Mouse (Mus musculus) left cerebral cortex, postnatal 14 days (tissue): ENCODE measurements around the gene Grin3b. TPM values are rescaled to one million over a fixed set of nuclear protein-coding genes. Genes with fewer than 3 reads are reported as not detected.

Experiments
- DNase-seq, 2 experiments: peaks; one replicate each; pipeline ENCODE4 v3.0.0; 2021 to 2022; ENCODE audit warnings: low spot score in 2 of 2, mixed read lengths in 1 of 2
- intact Hi-C: fragments of 180-260 bp; cut with DNase I; formaldehyde crosslinking; loops from one replicate; pipeline ENCODE4 v1.15.1; 2025
- total RNA-seq, 2 experiments: library from RNA; stranded (reverse); gene quantifications; 2 replicates each; pipeline ENCODE4 v1.2.3; 2021

The Grin3b gene
- total RNA-seq, 2 experiments from 2014 or later: 0.21 to 0.40 TPM

GRCm38 (mm10) chr10:80002829-80003228 is 32.3 kb downstream of the Grin3b start:
- no peak for DNase-seq
- intact Hi-C loops: no loop called here

GRCm38 (mm10) chr10:80003374-80004232 is 33.1 kb downstream of the Grin3b start:
- intact Hi-C loops: no loop called here

GRCm38 (mm10) chr10:80004233-80004705 is 33.8 kb downstream of the Grin3b start:
- intact Hi-C loops: no loop called here
- DNase-seq: no peak

More at GRCm38 (mm10) chr10:80003374-80004232, 33.1 kb downstream of the Grin3b start:
- no peak for DNase-seq

- no peak for DNase-seq
- intact Hi-C loops: no loop called here
Measured at GRCm38 (mm10) chr10:80011740-80012139, 41.2 kb downstream of the Grin3b start.

- no peak for DNase-seq
- intact Hi-C loops: no loop called here
Measured at GRCm38 (mm10) chr10:80013609-80014008, 43.1 kb downstream of the Grin3b start.

GRCm38 (mm10) chr10:80014484-80015290 is 44.2 kb downstream of the Grin3b start:
- intact Hi-C loops: no loop called here
- no peak for DNase-seq

GRCm38 (mm10) chr10:80015583-80015982 is 45.1 kb downstream of the Grin3b start:
- no peak for DNase-seq
- intact Hi-C loops: no loop called here

- DNase-seq: peak in 1 of 2 experiments; percentile 56
- intact Hi-C loops: no loop called here
Measured at GRCm38 (mm10) chr10:80016511-80016910, 46.0 kb downstream of the Grin3b start, which contains the start of gene Arhgap45. Gene Arhgap45 (plus strand): TSS chr10:80016653.

- no peak for DNase-seq
Measured at GRCm38 (mm10) chr10:80016931-80017330, 46.4 kb downstream of the Grin3b start.

GRCm38 (mm10) chr10:80017361-80017760 is 46.8 kb downstream of the Grin3b start:
- intact Hi-C loops: no loop called here
- no peak for DNase-seq

More at GRCm38 (mm10) chr10:80016931-80017330, 46.4 kb downstream of the Grin3b start:
- intact Hi-C loops: no loop called here

- intact Hi-C loops: no loop called here
- DNase-seq: no peak
Measured at GRCm38 (mm10) chr10:80017771-80018170, 47.3 kb downstream of the Grin3b start.

- peak in 1 of 2 experiments; percentile 39 for DNase-seq
- intact Hi-C loops: no loop called here
Measured at GRCm38 (mm10) chr10:80018739-80019297, 48.3 kb downstream of the Grin3b start.

- DNase-seq: no peak
- intact Hi-C loops: no loop called here
Measured at GRCm38 (mm10) chr10:80019471-80020131, 49.1 kb downstream of the Grin3b start.

GRCm38 (mm10) chr10:80020191-80020590 is 49.7 kb downstream of the Grin3b start:
- intact Hi-C loops: no loop called here
- no peak for DNase-seq

- intact Hi-C loops: no loop called here
- DNase-seq: no peak
Measured at GRCm38 (mm10) chr10:80020603-80021319, 50.2 kb downstream of the Grin3b start.

- intact Hi-C loops: no loop called here
- DNase-seq: no peak
Measured at GRCm38 (mm10) chr10:80021320-80021641, 50.8 kb downstream of the Grin3b start.

GRCm38 (mm10) chr10:80022164-80022563 is 51.6 kb downstream of the Grin3b start:
- intact Hi-C loops: no loop called here
- no peak for DNase-seq

- intact Hi-C loops: no loop called here
Measured at GRCm38 (mm10) chr10:80022806-80023205, 52.3 kb downstream of the Grin3b start.

GRCm38 (mm10) chr10:80023758-80024157 is 53.2 kb downstream of the Grin3b start:
- intact Hi-C loops: no loop called here
- DNase-seq: no peak

More at GRCm38 (mm10) chr10:80022806-80023205, 52.3 kb downstream of the Grin3b start:
- DNase-seq: no peak
